Mouse (Mus musculus) liver, embryonic 16.5 days (tissue): Measurements from ENCODE around the gene Acyp1. TPM values are rescaled to one million over a fixed set of nuclear protein-coding genes. Genes with fewer than 3 reads are reported as not detected.

Experiments
- ATAC-seq: fragments of 200-750 bp; cut with Nextera tagmentation; 2 replicates; pipeline ENCODE4 v1.8.0; 2017; ENCODE audit warnings: low read depth, mild to moderate bottlenecking, moderate number of reproducible peaks, moderate library complexity
- H3K27ac ChIP-seq: fragments of 300-500 bp; sonication (generic); 2 replicates; pipeline ENCODE4 v1.5.1; 2014; ENCODE audit warnings: mild to moderate bottlenecking, low read length
- H3K27me3 ChIP-seq: fragments of 300-500 bp; sonication (generic); 2 replicates; pipeline ENCODE4 v1.6.1; 2014; ENCODE audit warnings: low read depth, low read length, mixed read lengths; ENCODE audit not compliant: control insufficient read depth, insufficient read depth
- H3K36me3 ChIP-seq: fragments of 300-500 bp; sonication (generic); 2 replicates; pipeline ENCODE4 v1.6.1; 2014; ENCODE audit warnings: mild to moderate bottlenecking; ENCODE audit not compliant: control insufficient read depth, insufficient read depth
- H3K4me1 ChIP-seq: fragments of 300-500 bp; sonication (generic); 2 replicates; pipeline ENCODE4 v1.6.1; 2014; ENCODE audit warnings: low read depth, low read length, mixed read lengths; ENCODE audit not compliant: control insufficient read depth
- H3K4me2 ChIP-seq: fragments of 300-500 bp; sonication (generic); 2 replicates; pipeline ENCODE4 v1.6.1; 2014; ENCODE audit warnings: low read depth, low read length, mixed read lengths
- H3K4me3 ChIP-seq: fragments of 300-500 bp; sonication (generic); 2 replicates; pipeline ENCODE4 v1.5.1; 2014; ENCODE audit warnings: low read depth, mild to moderate bottlenecking, low read length
- H3K9ac ChIP-seq: fragments of 300-500 bp; sonication (generic); 2 replicates; pipeline ENCODE4 v1.6.1; 2014; ENCODE audit warnings: low read depth, low read length
- H3K9me3 ChIP-seq: fragments of 300-500 bp; sonication (generic); replicated peaks from 2 replicates; pipeline ENCODE4 v1.6.1; 2016; ENCODE audit warnings: low read length; ENCODE audit not compliant: control insufficient read depth
- WGBS: fragments of 180-500 bp; shearing (Covaris S2); extraction: QIAGEN DNeasy Blood & Tissue Kit; methylation state at CpG from one replicate; pipeline ENCODE4 v1.1.7; 2014; ENCODE audit not compliant: insufficient replicate concordance; 5-methylcytosine and 5-hydroxymethylcytosine counted together
- microRNA-seq: library from miRNA; unstranded; fragments of <30 nt; microRNA quantifications from one replicate; pipeline ENCODE4, GENCODE M21; 2016
- polyA plus RNA-seq: library from polyadenylated mRNA; unstranded; fragments of >200 nt; fragmentation: Nextera tagmentation; extraction: Ambion mirVana; gene quantifications from 2 replicates; pipeline ENCODE4 v1.2.1, GENCODE M21; 2015

The Acyp1 gene
- polyA plus RNA-seq, 1 experiment from 2014 or later, result 43.3 TPM

DNA sequence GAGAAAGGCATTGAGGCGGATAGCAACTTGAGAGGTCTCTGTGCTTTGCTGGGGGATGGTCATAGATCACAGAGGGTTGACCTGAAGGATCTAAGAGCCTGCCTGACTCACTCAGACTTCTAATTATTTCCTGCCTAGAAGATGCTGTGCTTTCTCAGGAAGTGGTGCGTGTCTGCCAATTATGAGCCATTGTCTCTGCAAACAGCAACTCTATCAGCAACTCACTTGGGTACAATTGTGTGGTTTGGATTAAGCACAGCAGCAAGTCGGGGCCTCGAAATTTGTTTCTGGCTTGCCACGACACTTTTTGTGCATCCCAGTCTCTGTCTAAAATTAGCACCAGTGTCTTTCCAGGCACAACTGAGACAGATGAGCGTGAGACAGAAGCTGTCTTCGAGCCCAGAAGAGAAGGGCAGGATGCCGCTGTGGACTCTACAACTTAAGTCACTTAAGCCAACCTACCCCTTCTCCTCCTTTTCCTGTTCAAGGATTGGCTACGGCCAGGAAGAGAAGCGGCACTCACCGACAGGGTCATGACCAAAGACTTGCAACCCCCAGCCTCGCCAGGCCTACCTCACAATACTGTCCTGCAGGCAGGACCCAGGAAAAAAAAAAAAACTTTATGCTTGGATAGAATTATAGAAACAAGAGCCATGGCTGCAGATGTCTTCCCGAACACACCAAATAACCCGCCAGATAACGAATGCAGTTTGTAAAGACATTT lies 60.2 kb downstream of the Acyp1 start:
- no peaks in the 10 kb centered on the region for H3K4me1 ChIP-seq
- H3K36me3 ChIP-seq, result peaks cover 30% of the 10 kb centered on the region
- H3K4me3 ChIP-seq, result no peak overlapping the region
- 52% methylated on average over 15 of the region's 15 CpGs for WGBS
- H3K4me2 ChIP-seq, result no peak overlapping the region
- H3K9me3 ChIP-seq, result no peaks in the 10 kb centered on the region
- H3K27me3 ChIP-seq, result no peaks in the 10 kb centered on the region
- ATAC-seq, result no peak
- no peak overlapping the region for H3K27ac ChIP-seq
- H3K9ac ChIP-seq, result no peak overlapping the region

DNA sequence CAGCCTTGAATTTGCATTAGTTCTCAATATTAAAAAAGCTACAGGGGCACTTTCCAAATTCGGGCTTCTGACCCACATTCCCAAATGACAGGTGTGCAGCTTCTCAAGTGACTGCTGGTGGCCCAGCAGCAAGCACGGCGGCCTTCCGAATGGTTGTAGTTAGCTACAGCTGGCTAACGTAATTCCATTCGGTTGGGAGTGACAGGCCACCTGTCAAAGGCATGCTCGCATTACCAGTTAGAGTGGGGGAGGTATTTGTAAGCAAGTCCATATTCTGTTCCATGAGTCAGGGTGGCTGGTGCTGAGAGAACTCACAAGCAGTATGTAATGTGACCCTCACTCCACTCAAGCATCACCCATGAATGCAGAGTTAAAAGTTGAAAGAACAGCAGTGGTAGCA lies 61.0 kb downstream of the Acyp1 start:
- no peaks in the 10 kb centered on the region for H3K9me3 ChIP-seq
- no peak overlapping the region for H3K4me3 ChIP-seq
- H3K36me3 ChIP-seq, result peaks cover 35% of the 10 kb centered on the region
- no peak overlapping the region for H3K4me2 ChIP-seq
- 76% methylated on average over 7 of the region's 7 CpGs for WGBS
- ATAC-seq, result no peak
- H3K4me1 ChIP-seq, result no peaks in the 10 kb centered on the region
- no peaks in the 10 kb centered on the region for H3K27me3 ChIP-seq
- no peak overlapping the region for H3K27ac ChIP-seq
- no peak overlapping the region for H3K9ac ChIP-seq

Small RNA genes within 50 kb of the gene (microRNA-seq; reads per million reads assigned to microRNA genes)
- gene Mir6938, result not detected

Other genes with a start within 250 kb of the Acyp1 start
- 2.5 and 2.8 TPM in 2 replicates for gene Prox2, start 177.7 kb downstream of the Acyp1 start, polyA plus RNA-seq
- gene Dlst, start 177.6 kb downstream of the Acyp1 start, polyA plus RNA-seq, result 65.4 and 67.8 TPM in 2 replicates
- gene Rps6kl1, start 137.2 kb downstream of the Acyp1 start, polyA plus RNA-seq, result 0.55 and 0.85 TPM in 2 replicates
- 0.55 and 0.57 TPM in 2 replicates for gene Pgf, start 110.6 kb downstream of the Acyp1 start, polyA plus RNA-seq
- 31.7 and 31.8 TPM in 2 replicates for gene Eif2b2, start 69.0 kb downstream of the Acyp1 start, polyA plus RNA-seq
- gene Mlh3, start 17.8 kb downstream of the Acyp1 start, polyA plus RNA-seq, result 2.2 and 2.3 TPM in 2 replicates
- 0.08 and 0.13 TPM in 2 replicates for gene Zc2hc1c, start 153 bp upstream of the Acyp1 start, polyA plus RNA-seq
- gene Nek9, start 50.9 kb upstream of the Acyp1 start, polyA plus RNA-seq, result 5.4 and 6.9 TPM in 2 replicates
- 158 and 165 TPM in 2 replicates for gene Tmed10, start 86.4 kb upstream of the Acyp1 start, polyA plus RNA-seq
- gene Fos, start 185.5 kb upstream of the Acyp1 start, polyA plus RNA-seq, result 1.1 and 1.6 TPM in 2 replicates